8 mouse cellular contexts compared by ENCODE assay signal in genomic region chr13:41249538-41250317, GRCm38 (mm10). TPM values are rescaled to one million over a fixed set of nuclear protein-coding genes. Genes with fewer than 3 reads are reported as not detected.
DNase-seq lines count a peak whose midpoint lies in the region; ATAC-seq and TF ChIP-seq lines count a peak whose summit lies in the region.

Gene Smim13 (plus strand): TSS chr13:41249844.

- peak; percentile 31; the same call in 1 of the 2 replicates for TF ChIP-seq POLR2A in brain, embryonic 14.5 days (IDR thresholded peaks at IDR 0.05; ENCODE audit: borderline replicate concordance, extremely low read depth, insufficient read depth, insufficient read length, poor library complexity, severe bottlenecking)
- TF ChIP-seq POLR2A in liver, adult 2 months (IDR thresholded peaks at IDR 0.05; ENCODE audit: extremely low read depth, insufficient read depth, low read length), result peak; percentile 72; the same call in 1 of the 2 replicates
- peak; percentile 90 for TF ChIP-seq POLR2A in myocyte (IDR thresholded peaks at IDR 0.05; ENCODE audit: insufficient read length, low read depth)

- peak within 1 kb of the TSS; percentile 94 for H3ac ChIP-seq in C2C12 (ENCODE audit: control insufficient read depth, insufficient read length, low read depth)
- peak within 1 kb of the TSS; percentile 64 for H3ac ChIP-seq in myocyte (ENCODE audit: control insufficient read depth, insufficient read length)

- H3K4me2 ChIP-seq in heart, embryonic 11.5 days, result peak within 1 kb of the TSS; percentile 62
- H3K4me2 ChIP-seq in kidney, embryonic 16.5 days (replicated peaks; ENCODE audit: low read depth, low read length), result peak within 1 kb of the TSS; percentile 87
- peak within 1 kb of the TSS; percentile 96 for H3K4me2 ChIP-seq in myocyte (ENCODE audit: low read depth)

- H3K36me3 ChIP-seq in C2C12 (ENCODE audit: control insufficient read depth, insufficient read depth), result no peaks in the 10 kb centered on the region
- no peaks in the 10 kb centered on the region; the same call in 1 of the 2 replicates for H3K36me3 ChIP-seq in erythroblast, embryonic 14.5 days (ENCODE audit: control insufficient read depth)
- no peaks in the 10 kb centered on the region for H3K36me3 ChIP-seq in heart, embryonic 11.5 days (ENCODE audit: control insufficient read depth, insufficient read depth, low read length)
- H3K36me3 ChIP-seq in kidney, embryonic 16.5 days (ENCODE audit: insufficient read depth, low read length), result no peaks in the 10 kb centered on the region
- H3K36me3 ChIP-seq in liver, adult 2 months (ENCODE audit: control insufficient read depth, insufficient read depth, low read length), result no peaks in the 10 kb centered on the region
- no peaks in the 10 kb centered on the region for H3K36me3 ChIP-seq in myocyte (ENCODE audit: control insufficient read depth, insufficient read depth)
- H3K36me3 ChIP-seq in splenic B cell, adult 2 months (ENCODE audit: control insufficient read depth, insufficient read depth, low read length, poor library complexity, severe bottlenecking), result no peaks in the 10 kb centered on the region

- H3K27ac ChIP-seq in heart, embryonic 11.5 days (ENCODE audit: low read depth, low read length), result peak within 1 kb of the TSS; percentile 92
- H3K27ac ChIP-seq in kidney, embryonic 16.5 days (ENCODE audit: low read length), result peak within 1 kb of the TSS; percentile 76; the same call in 1 of the 2 replicates
- H3K27ac ChIP-seq in liver, adult 2 months (replicated peaks; ENCODE audit: insufficient read depth, low read depth, low read length), result peak within 1 kb of the TSS; percentile 94

- H3K9me3 ChIP-seq in erythroblast, embryonic 14.5 days (ENCODE audit: control insufficient read depth, low read length), result no peaks in the 10 kb centered on the region
- no peaks in the 10 kb centered on the region for H3K9me3 ChIP-seq in heart, embryonic 11.5 days (replicated peaks; ENCODE audit: control insufficient read depth, low read length)
- no peaks in the 10 kb centered on the region for H3K9me3 ChIP-seq in kidney, embryonic 16.5 days (ENCODE audit: low read length)

- H3K27me3 ChIP-seq in C2C12 (ENCODE audit: control insufficient read depth, insufficient read depth, insufficient read length) (peaks cover 4% of the 10 kb centered on the region), myocyte (ENCODE audit: control insufficient read depth, insufficient read depth, insufficient read length) (no peaks in the 10 kb centered on the region)
- H3K27me3 ChIP-seq in erythroblast, embryonic 14.5 days (ENCODE audit: control insufficient read depth), result peaks cover 3% of the 10 kb centered on the region
- H3K27me3 ChIP-seq in heart, embryonic 11.5 days (ENCODE audit: control insufficient read depth, insufficient read depth, low read length), result no peaks in the 10 kb centered on the region
- H3K27me3 ChIP-seq in kidney, embryonic 16.5 days (ENCODE audit: insufficient read depth, low read length), result no peaks in the 10 kb centered on the region
- no peaks in the 10 kb centered on the region for H3K27me3 ChIP-seq in liver, adult 2 months (ENCODE audit: control insufficient read depth, insufficient read depth, low read length)
- H3K27me3 ChIP-seq in splenic B cell, adult 2 months (ENCODE audit: control insufficient read depth, insufficient read depth, low read length, poor library complexity, severe bottlenecking), result no peaks in the 10 kb centered on the region

- peak; percentile 82 for TF ChIP-seq CTCF in C2C12 (IDR thresholded peaks at IDR 0.05; ENCODE audit: control insufficient read depth, insufficient read depth, insufficient read length)
- peak; percentile 48 for TF ChIP-seq CTCF in brain, embryonic 14.5 days (IDR thresholded peaks at IDR 0.05; ENCODE audit: borderline replicate concordance, extremely low read depth, insufficient read depth, insufficient read length)
- TF ChIP-seq CTCF in liver, adult 2 months (IDR thresholded peaks at IDR 0.05; ENCODE audit: low read depth, low read length), result peak; percentile 49

- peak within 1 kb of the TSS; percentile 53 for H3K4me3 ChIP-seq in C2C12 (ENCODE audit: insufficient read depth, poor library complexity, severe bottlenecking)
- peak within 1 kb of the TSS; percentile 100 for H3K4me3 ChIP-seq in erythroblast, embryonic 14.5 days (replicated peaks)
- H3K4me3 ChIP-seq in heart, embryonic 11.5 days (ENCODE audit: low read depth, low read length), result peak within 1 kb of the TSS; percentile 86
- H3K4me3 ChIP-seq in kidney, embryonic 16.5 days (ENCODE audit: low read length), result peak within 1 kb of the TSS; percentile 85
- H3K4me3 ChIP-seq in liver, adult 2 months (ENCODE audit: insufficient read depth, low read depth, low read length), result peak within 1 kb of the TSS; percentile 98
- peak within 1 kb of the TSS; percentile 87 for H3K4me3 ChIP-seq in myocyte

- ATAC-seq in heart, embryonic 11.5 days (replicated peaks; ENCODE audit: insufficient number of reproducible peaks, low FRiP score, low TSS enrichment), result peak; percentile 98
- peak; percentile 99 for ATAC-seq in kidney, embryonic 16.5 days (ENCODE audit: low FRiP score, low TSS enrichment)

- peak within 1 kb of the TSS; percentile 85 for H3K9ac ChIP-seq in heart, embryonic 11.5 days (ENCODE audit: low read depth, low read length)
- H3K9ac ChIP-seq in kidney, embryonic 16.5 days (replicated peaks; ENCODE audit: low read length), result peak within 1 kb of the TSS; percentile 90
- H3K9ac ChIP-seq in liver, adult 2 months (ENCODE audit: low read depth, low read length), result peak within 1 kb of the TSS; percentile 93

- peaks cover 39% of the 10 kb centered on the region for H3K4me1 ChIP-seq in erythroblast, embryonic 14.5 days (ENCODE audit: control insufficient read depth)
- peaks cover 8% of the 10 kb centered on the region for H3K4me1 ChIP-seq in heart, embryonic 11.5 days (ENCODE audit: control insufficient read depth, insufficient read depth, low read length)
- peaks cover 10% of the 10 kb centered on the region for H3K4me1 ChIP-seq in kidney, embryonic 16.5 days (ENCODE audit: insufficient read depth, low read length)
- H3K4me1 ChIP-seq in liver, adult 2 months (ENCODE audit: control insufficient read depth, insufficient read depth, low read length), result peaks cover 12% of the 10 kb centered on the region

- WGBS in heart, embryonic 11.5 days (ENCODE audit: insufficient replicate concordance), result under 1% methylated on average over 67 of the region's 78 CpGs
- WGBS in kidney, embryonic 16.5 days, result under 1% methylated on average over 55 of the region's 78 CpGs
- WGBS in liver, adult 2 months, result 1% methylated on average over 61 of the region's 78 CpGs

- peak; percentile 99 for DNase-seq in brain, embryonic 14.5 days (ENCODE audit: low read depth)
- peak; percentile 93 for DNase-seq in liver, adult 2 months (ENCODE audit: extremely low read depth, low read depth, low spot score)
- peak; percentile 96 for DNase-seq in splenic B cell, adult 2 months (ENCODE audit: low read depth, low spot score)

- no peaks in the 10 kb centered on the region for H3K79me3 ChIP-seq in C2C12 (ENCODE audit: low read depth)

- H3K79me2 ChIP-seq in C2C12 (ENCODE audit: control insufficient read depth, insufficient read depth) (no peaks in the 10 kb centered on the region), myocyte (ENCODE audit: control insufficient read depth, insufficient read depth) (peaks cover 7% of the 10 kb centered on the region)
- H3K79me2 ChIP-seq in liver, adult 2 months (ENCODE audit: control insufficient read depth, insufficient read depth, low read length), result peaks cover 10% of the 10 kb centered on the region

TF ChIP-seq in C2C12, 6 proteins besides CTCF, POLR2A, EP300 and RAD21:
- TF ChIP-seq MYOD1 (IDR thresholded peaks at IDR 0.05; ENCODE audit: control insufficient read depth, insufficient read length, low read depth) (peak; percentile 67), CEBPB (IDR thresholded peaks at IDR 0.05; ENCODE audit: low read depth) (no peak)

TF ChIP-seq in myocyte, 11 proteins besides CTCF, POLR2A, EP300 and RAD21:
- no peak for TF ChIP-seq REST (IDR thresholded peaks at IDR 0.05; ENCODE audit: insufficient read depth, insufficient read length)
- TF ChIP-seq MYOG (IDR thresholded peaks at IDR 0.05; ENCODE audit: control insufficient read depth in 1 of 3, insufficient read depth in 1 of 3, insufficient read length in 2 of 3, low read depth in 2 of 3), result peak; percentile 80 to 94 (median 92)
- TF ChIP-seq USF1 (IDR thresholded peaks at IDR 0.05; ENCODE audit: low read depth), result no peak
- peak; percentile 82 for TF ChIP-seq POLR2AphosphoS2 (IDR thresholded peaks at IDR 0.05; ENCODE audit: insufficient read length, low read depth)
- no peak for TF ChIP-seq CEBPB (IDR thresholded peaks at IDR 0.05; ENCODE audit: insufficient read depth, poor library complexity, severe bottlenecking)
- TF ChIP-seq TCF12 (IDR thresholded peaks at IDR 0.05; ENCODE audit: insufficient read depth, poor library complexity, severe bottlenecking), result peak; percentile 46
- peak; percentile 80 for TF ChIP-seq TCF3 (IDR thresholded peaks at IDR 0.05; ENCODE audit: insufficient read length, low read depth)
- no peak for TF ChIP-seq E2F4 (IDR thresholded peaks at IDR 0.05; ENCODE audit: insufficient read depth)
- TF ChIP-seq MYOD1 (IDR thresholded peaks at IDR 0.05; ENCODE audit: control insufficient read depth in 1 of 3, insufficient read length in 2 of 3, low read depth in 2 of 3), result peak in 2 of 3 experiments; percentile 94 to 99
- TF ChIP-seq SRF (IDR thresholded peaks at IDR 0.05; ENCODE audit: control insufficient read depth, insufficient read length, low read depth), result peak; percentile 61
- TF ChIP-seq MAX (IDR thresholded peaks at IDR 0.05; ENCODE audit: low read depth), result no peak

RNA-seq across cellular contexts. Expression of gene Smim13, which starts in this region (rescaled TPM):
- polyA plus RNA-seq in C2C12 (2012; fragmentation: generic; extraction: Trizol), result 4.2 TPM
- 17.3 and 24.5 TPM in 2 replicates for polyA plus RNA-seq in brain, embryonic 14.5 days (2012; rRNA removed)
- polyA plus RNA-seq in erythroblast, embryonic 14.5 days (2012), result 0.09 and 0.14 TPM in 2 replicates
- polyA plus RNA-seq in heart, embryonic 11.5 days (2014; fragmentation: Nextera tagmentation; extraction: Ambion mirVana), result 8.7 and 12.9 TPM in 2 replicates
- 10.0 and 10.8 TPM in 2 replicates for polyA plus RNA-seq in kidney, embryonic 16.5 days (2015; fragmentation: Nextera tagmentation; extraction: Ambion mirVana)
- total RNA-seq in liver, adult 2 months (2014; rRNA removed), result 14.6 and 20.7 TPM in 2 replicates
- polyA plus RNA-seq in liver, adult 2 months (2012; rRNA removed), result 5.1 and 5.2 TPM in 2 replicates
- polyA plus RNA-seq in myocyte (2012; fragmentation: generic; extraction: Trizol), result 11.1 TPM

Comparison
In these comparisons a context has a peak if more than half of its experiments do, and no peak if none do; other contexts are left out.
1. Peak in every context shown above with its lines: DNase-seq, ATAC-seq, H3K4me3 ChIP-seq and H3K27ac ChIP-seq.
2. POLR2A ChIP-seq: peak in every context shown above with its lines; median percentile 90 in myocyte; 72 in liver, adult 2 months; 31 in brain, embryonic 14.5 days.